Mouse (Mus musculus): ENCODE data around the gene Nop16. TPM values are rescaled to one million over a fixed set of nuclear protein-coding genes. Genes with fewer than 3 reads are reported as not detected.

The Nop16 gene
- polyA plus RNA-seq, 1 experiment from 2014 or later = 106 TPM

DNA sequence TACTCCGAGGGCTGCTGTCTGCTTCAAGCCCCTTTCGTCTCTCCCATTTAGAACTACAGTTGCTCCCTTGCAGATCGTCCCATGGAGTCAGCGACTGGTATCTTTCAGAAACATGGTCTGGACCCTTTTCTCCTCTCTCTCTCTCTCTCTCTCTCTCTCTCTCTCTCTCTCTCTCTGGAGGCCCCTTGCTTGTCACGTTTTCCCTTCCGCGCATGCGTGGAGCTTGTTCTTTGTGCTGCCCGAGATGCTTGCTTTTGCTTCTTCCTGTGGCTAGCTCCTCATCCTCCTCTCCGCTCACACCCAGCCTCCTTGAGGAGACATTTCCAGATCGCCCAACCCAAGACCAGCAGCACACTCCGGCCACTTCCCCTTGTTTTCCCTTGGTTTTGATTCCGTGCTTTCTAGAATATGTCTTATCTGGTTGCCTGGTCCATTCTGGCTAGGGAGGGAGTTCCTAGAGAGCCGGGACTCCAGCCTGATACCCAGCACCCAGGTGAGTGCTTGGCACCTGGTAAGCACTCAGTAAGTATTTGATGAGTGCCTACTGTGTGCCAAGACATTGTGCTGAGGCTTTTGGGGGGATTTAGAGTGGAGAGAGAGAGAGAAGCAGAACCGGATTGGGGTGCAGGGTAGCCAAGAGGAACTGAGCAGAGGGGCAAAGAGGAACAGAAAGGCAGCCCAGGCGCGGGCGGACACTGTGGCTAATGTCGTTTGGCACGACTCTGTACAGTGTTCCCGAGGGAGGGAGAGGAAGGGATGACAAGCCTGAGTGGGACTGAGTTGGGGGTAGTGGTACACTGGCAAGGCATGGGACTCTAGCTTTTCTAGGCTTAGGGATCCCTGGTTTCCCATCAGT, 12.0 kb downstream of the Nop16 start:
- Histone ChIP-seq H3K4me1 (ENCODE audit: insufficient read depth, low read length) (peaks cover 10% of the 10 kb centered on the region), H3K27ac (ENCODE audit: low read length) (no peak overlapping the region), H3K9ac (replicated peaks; ENCODE audit: low read length) (no peak overlapping the region), H3K9me3 (ENCODE audit: low read length) (no peaks in the 10 kb centered on the region), H3K36me3 (ENCODE audit: insufficient read depth, low read length) (peaks cover 34% of the 10 kb centered on the region), H3K4me2 (replicated peaks; ENCODE audit: low read depth, low read length) (no peak overlapping the region), H3K4me3 (ENCODE audit: low read length) (no peak overlapping the region), H3K27me3 (ENCODE audit: insufficient read depth, low read length) (no peaks in the 10 kb centered on the region; the same call in 1 of the 2 replicates)
- ATAC-seq (ENCODE audit: low FRiP score, low TSS enrichment) = no peak
- WGBS = 85% methylated on average over 21 of the region's 21 CpGs

DNA sequence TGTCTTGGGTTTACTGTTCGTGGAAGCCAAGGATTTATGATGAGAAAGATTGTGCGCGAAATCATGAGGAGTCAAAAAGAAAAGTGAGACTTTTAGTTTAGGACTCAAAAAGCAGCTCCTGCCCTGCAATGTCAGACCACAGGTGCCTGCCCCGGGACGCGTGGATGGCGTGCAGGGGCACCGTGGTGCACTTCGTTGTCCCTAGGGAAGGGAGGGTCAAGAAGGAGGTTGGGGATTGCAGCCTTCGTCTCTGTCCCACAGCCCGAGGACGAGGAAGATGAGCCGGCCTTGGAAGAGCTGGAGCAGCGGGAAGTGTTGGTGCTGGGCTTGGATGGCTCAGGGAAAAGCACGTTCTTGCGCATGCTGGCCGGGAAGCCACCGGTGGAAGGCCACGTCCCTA, 14.4 kb downstream of the Nop16 start:
- peaks cover 21% of the 10 kb centered on the region for H3K36me3 ChIP-seq (ENCODE audit: insufficient read depth, low read length)
- no peaks in the 10 kb centered on the region for H3K9me3 ChIP-seq (ENCODE audit: low read length)
- under 1% methylated on average over 19 of the region's 19 CpGs for WGBS
- H3K4me3 ChIP-seq (ENCODE audit: low read length) = peak overlapping the region; percentile 93
- peak overlapping the region; percentile 96 for H3K9ac ChIP-seq (replicated peaks; ENCODE audit: low read length)
- H3K27me3 ChIP-seq (ENCODE audit: insufficient read depth, low read length) = no peaks in the 10 kb centered on the region; the same call in 1 of the 2 replicates
- peak overlapping the region; percentile 95 for H3K4me2 ChIP-seq (replicated peaks; ENCODE audit: low read depth, low read length)
- H3K4me1 ChIP-seq (ENCODE audit: insufficient read depth, low read length) = peaks cover 10% of the 10 kb centered on the region
- H3K27ac ChIP-seq (ENCODE audit: low read length) = peak overlapping the region; percentile 83
- peak; percentile 62 for ATAC-seq (ENCODE audit: low FRiP score, low TSS enrichment)

DNA sequence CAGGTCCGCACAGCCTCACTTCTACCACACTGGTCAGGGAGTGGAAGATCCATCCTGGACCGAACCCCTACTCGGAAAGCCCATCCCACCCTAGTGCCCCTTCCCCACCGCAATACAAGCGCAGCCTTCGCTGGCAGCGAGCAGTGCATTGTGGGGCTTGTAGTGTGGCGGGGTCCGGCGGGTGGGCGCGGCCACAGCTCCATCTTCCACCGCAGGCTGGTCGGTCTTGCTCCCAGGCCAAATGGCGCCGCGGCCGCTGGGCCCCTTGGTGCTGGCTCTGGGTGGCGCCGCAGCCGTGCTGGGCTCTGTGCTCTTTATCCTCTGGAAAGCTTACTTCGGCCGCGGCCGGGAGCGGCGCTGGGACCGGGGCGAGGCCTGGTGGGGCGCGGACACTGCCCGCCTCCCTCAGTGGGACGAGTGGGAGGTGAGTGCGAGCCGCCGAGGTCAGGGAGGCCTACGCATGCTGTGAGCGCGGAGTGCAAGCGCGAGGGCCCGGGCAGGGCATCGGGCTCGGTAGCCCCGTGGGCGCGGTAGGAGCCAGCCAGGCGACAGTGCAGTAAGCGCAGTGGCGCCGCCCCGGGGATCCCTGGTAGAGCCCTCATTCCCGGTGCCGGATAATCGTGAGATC, 14.9 kb downstream of the Nop16 start, which contains the start of gene Arl10:
Arl10 (plus strand) TSS at position 162 of the 628 bp plus-strand sequence.
- Histone ChIP-seq H3K4me1 (ENCODE audit: insufficient read depth, low read length) (peaks cover 10% of the 10 kb centered on the region), H3K9ac (replicated peaks; ENCODE audit: low read length) (peak within 1 kb of the TSS; percentile 96), H3K4me2 (replicated peaks; ENCODE audit: low read depth, low read length) (peak within 1 kb of the TSS; percentile 95), H3K9me3 (ENCODE audit: low read length) (no peaks in the 10 kb centered on the region), H3K27me3 (ENCODE audit: insufficient read depth, low read length) (no peaks in the 10 kb centered on the region; the same call in 1 of the 2 replicates), H3K36me3 (ENCODE audit: insufficient read depth, low read length) (peaks cover 16% of the 10 kb centered on the region), H3K27ac (ENCODE audit: low read length) (peak within 1 kb of the TSS; percentile 83), H3K4me3 (ENCODE audit: low read length) (peak within 1 kb of the TSS; percentile 93)
- WGBS = under 1% methylated on average over 55 of the region's 55 CpGs
- ATAC-seq (ENCODE audit: low FRiP score, low TSS enrichment) = peak; percentile 90

DNA sequence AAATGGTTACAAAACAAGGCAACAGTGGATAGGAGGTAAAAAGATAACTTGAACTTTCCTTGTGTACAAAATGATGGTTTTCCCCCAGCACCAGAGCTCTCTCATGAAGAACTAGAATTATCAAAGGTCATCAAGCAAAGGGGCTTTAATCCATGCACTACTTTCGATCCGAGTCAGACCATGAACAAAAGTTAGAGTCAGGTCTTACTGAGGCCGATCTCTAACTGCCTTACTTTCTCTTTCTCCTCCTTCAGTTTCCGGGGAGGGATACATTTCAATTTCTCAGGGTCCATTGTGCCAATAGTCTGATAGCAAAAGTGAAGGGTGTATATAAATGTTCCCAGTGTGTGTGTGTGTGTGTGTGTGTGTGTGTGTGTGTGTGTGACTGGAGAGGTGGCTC, 17.3 kb downstream of the Nop16 start:
- WGBS = 83% methylated on average over 4 of the region's 4 CpGs

DNA sequence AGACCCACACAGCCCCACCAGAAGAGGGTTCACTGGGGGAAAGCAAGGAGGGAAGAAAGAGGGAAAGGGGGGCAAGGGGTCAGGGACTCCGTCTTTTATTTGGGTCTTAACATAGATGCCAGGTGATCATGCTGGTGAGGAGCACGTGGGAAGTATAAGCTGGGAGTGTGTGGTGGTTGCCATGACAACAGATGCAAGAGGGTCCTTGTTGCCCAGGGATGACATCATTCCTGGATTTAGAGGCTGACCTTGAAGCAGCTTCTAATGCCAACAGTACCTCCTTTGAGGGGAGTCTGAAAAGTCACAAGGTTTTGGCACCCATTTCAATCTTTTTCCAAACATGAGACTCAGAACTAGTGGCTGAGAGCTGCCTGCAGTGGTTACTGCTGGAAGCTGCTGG, 18.3 kb downstream of the Nop16 start:
- no peak for ATAC-seq (ENCODE audit: low FRiP score, low TSS enrichment)
- no peak overlapping the region for H3K4me2 ChIP-seq (replicated peaks; ENCODE audit: low read depth, low read length)
- H3K27me3 ChIP-seq (ENCODE audit: insufficient read depth, low read length) = no peaks in the 10 kb centered on the region; the same call in 1 of the 2 replicates
- WGBS = 60% methylated on average over 2 of the region's 2 CpGs
- H3K9ac ChIP-seq (replicated peaks; ENCODE audit: low read length) = no peak overlapping the region
- no peak overlapping the region for H3K27ac ChIP-seq (ENCODE audit: low read length)
- no peaks in the 10 kb centered on the region; the same call in 1 of the 2 replicates for H3K36me3 ChIP-seq (ENCODE audit: insufficient read depth, low read length)
- no peaks in the 10 kb centered on the region for H3K9me3 ChIP-seq (ENCODE audit: low read length)
- peaks cover 10% of the 10 kb centered on the region for H3K4me1 ChIP-seq (ENCODE audit: insufficient read depth, low read length)
- no peak overlapping the region for H3K4me3 ChIP-seq (ENCODE audit: low read length)

More for the DNA sequence above, 17.3 kb downstream of the Nop16 start:
- Histone ChIP-seq H3K4me3 (ENCODE audit: low read length) (no peak overlapping the region), H3K9ac (replicated peaks; ENCODE audit: low read length) (no peak overlapping the region), H3K36me3 (ENCODE audit: insufficient read depth, low read length) (no peaks in the 10 kb centered on the region; the same call in 1 of the 2 replicates), H3K27me3 (ENCODE audit: insufficient read depth, low read length) (no peaks in the 10 kb centered on the region; the same call in 1 of the 2 replicates), H3K9me3 (ENCODE audit: low read length) (no peaks in the 10 kb centered on the region), H3K4me2 (replicated peaks; ENCODE audit: low read depth, low read length) (no peak overlapping the region), H3K27ac (ENCODE audit: low read length) (no peak overlapping the region), H3K4me1 (ENCODE audit: insufficient read depth, low read length) (peaks cover 10% of the 10 kb centered on the region)
- ATAC-seq (ENCODE audit: low FRiP score, low TSS enrichment) = no peak

DNA sequence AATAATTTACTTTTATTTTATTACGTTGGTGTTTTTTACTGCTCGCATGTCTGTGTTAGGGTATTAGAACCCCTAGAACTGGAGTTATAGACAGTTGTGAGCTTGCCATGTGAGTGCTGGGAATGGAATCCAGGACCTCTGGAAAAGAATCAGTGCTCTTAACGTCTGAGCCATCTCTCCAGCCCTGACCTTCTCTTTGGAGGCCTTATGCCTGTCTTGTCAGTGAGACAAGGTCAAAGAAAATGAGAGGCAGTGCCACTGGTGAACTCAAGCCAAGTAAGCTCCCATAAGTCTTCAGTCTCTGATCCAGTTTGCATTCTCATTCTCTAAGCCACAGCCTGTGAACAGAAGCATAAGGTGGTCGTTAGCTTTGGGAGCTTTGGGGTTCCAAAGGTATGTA, 19.2 kb downstream of the Nop16 start:
- no peak for ATAC-seq (ENCODE audit: low FRiP score, low TSS enrichment)
- Histone ChIP-seq H3K4me1 (ENCODE audit: insufficient read depth, low read length) (peaks cover 5% of the 10 kb centered on the region), H3K4me2 (replicated peaks; ENCODE audit: low read depth, low read length) (no peak overlapping the region), H3K4me3 (ENCODE audit: low read length) (no peak overlapping the region), H3K9me3 (ENCODE audit: low read length) (no peaks in the 10 kb centered on the region), H3K36me3 (ENCODE audit: insufficient read depth, low read length) (no peaks in the 10 kb centered on the region), H3K9ac (replicated peaks; ENCODE audit: low read length) (no peak overlapping the region), H3K27ac (ENCODE audit: low read length) (no peak overlapping the region), H3K27me3 (ENCODE audit: insufficient read depth, low read length) (no peaks in the 10 kb centered on the region; the same call in 1 of the 2 replicates)
- WGBS = 78% methylated on average over 4 of the region's 4 CpGs

DNA sequence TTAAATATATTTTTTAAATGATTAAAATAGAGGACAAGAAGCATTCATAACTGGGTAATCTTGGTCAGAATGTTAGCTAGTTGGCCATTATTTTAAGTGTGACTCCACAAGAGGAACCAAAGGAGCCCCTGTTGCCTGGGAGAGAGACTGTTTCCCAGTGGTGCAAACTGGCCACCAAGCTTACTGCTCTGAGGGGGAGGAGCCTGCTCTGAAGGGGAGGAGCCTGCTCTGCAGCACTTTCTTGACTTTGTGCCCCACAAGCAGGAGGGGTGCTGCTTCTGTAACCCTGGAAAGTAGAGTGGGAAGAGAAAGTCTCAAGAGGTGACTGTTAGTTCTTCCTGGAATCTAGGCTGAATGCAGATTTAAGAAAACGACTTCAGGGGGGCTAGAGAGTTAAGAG, 20.6 kb downstream of the Nop16 start:
- no peaks in the 10 kb centered on the region for H3K36me3 ChIP-seq (ENCODE audit: insufficient read depth, low read length)
- H3K27ac ChIP-seq (ENCODE audit: low read length) = no peak overlapping the region
- WGBS = 55% methylated on average over 1 of the region's 1 CpGs
- H3K4me1 ChIP-seq (ENCODE audit: insufficient read depth, low read length) = peaks cover 6% of the 10 kb centered on the region
- no peak overlapping the region for H3K4me2 ChIP-seq (replicated peaks; ENCODE audit: low read depth, low read length)
- no peak overlapping the region for H3K4me3 ChIP-seq (ENCODE audit: low read length)
- ATAC-seq (ENCODE audit: low FRiP score, low TSS enrichment) = no peak
- no peaks in the 10 kb centered on the region for H3K9me3 ChIP-seq (ENCODE audit: low read length)
- no peak overlapping the region for H3K9ac ChIP-seq (replicated peaks; ENCODE audit: low read length)
- no peaks in the 10 kb centered on the region; the same call in 1 of the 2 replicates for H3K27me3 ChIP-seq (ENCODE audit: insufficient read depth, low read length)

DNA sequence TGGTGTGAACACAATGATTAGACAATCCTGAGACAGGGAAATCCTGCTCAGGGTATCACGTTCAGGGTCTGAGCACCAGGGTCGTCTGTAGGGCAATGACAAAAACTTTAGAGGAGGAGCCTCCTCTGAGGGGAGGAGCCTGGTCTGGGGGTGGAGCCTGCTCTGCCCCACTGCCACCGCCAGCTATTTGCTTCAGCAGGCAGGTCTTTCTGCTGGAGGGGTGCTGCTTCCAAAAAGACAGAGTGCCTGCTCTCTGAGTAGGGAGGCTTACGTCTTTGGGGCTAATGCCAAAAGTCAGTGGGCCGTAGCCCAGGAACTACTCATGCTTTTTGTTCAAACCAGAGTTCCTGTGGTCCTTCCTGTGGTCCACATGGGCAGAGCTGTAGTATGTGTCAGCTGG, 21.5 kb downstream of the Nop16 start:
- Histone ChIP-seq H3K4me1 (ENCODE audit: insufficient read depth, low read length) (peaks cover 9% of the 10 kb centered on the region), H3K27me3 (ENCODE audit: insufficient read depth, low read length) (no peaks in the 10 kb centered on the region; the same call in 1 of the 2 replicates), H3K4me2 (replicated peaks; ENCODE audit: low read depth, low read length) (no peak overlapping the region), H3K9me3 (ENCODE audit: low read length) (no peaks in the 10 kb centered on the region), H3K27ac (ENCODE audit: low read length) (no peak overlapping the region), H3K9ac (replicated peaks; ENCODE audit: low read length) (no peak overlapping the region), H3K36me3 (ENCODE audit: insufficient read depth, low read length) (no peaks in the 10 kb centered on the region), H3K4me3 (ENCODE audit: low read length) (no peak overlapping the region)
- no peak for ATAC-seq (ENCODE audit: low FRiP score, low TSS enrichment)
- 42% methylated on average over 5 of the region's 5 CpGs for WGBS

DNA sequence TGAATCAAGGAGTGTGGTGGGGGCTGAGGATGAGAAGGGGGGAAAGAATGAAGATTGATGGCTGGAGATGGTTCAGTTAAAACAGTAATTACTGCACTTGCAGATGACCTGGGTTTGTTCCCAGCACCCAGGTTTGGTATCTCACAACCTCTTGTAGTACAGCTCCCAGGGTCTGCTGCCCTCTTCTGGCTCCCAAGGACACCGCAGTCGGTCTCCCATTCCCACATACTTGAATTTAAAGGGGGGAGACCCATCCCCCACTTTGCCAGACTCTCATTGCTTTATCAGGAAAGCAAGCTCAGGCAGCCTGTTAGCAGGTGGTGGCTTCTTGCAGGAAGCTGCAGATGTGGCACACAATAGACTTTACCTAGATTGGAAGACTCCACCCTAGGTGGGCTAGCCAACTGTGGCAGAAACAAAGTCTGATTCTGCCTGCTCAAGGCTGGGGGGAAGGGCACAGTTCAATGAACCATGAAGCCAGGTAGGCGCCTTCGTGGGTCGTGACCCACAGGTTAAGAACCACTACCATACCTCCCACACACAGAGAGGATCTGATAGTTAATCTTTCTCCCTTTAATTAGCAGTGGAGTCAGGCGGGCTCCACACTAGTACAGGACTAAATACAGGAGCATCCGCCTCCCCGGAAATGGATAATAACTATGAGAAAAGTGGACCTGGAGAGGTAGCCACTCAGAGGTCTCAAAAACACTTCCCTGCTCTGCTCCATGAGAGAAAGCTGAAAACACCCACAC, 24.1 kb downstream of the Nop16 start:
- Histone ChIP-seq H3K9ac (replicated peaks; ENCODE audit: low read length) (no peak overlapping the region), H3K36me3 (ENCODE audit: insufficient read depth, low read length) (peaks cover 9% of the 10 kb centered on the region), H3K27ac (ENCODE audit: low read length) (peak overlapping the region; percentile 81), H3K9me3 (ENCODE audit: low read length) (no peaks in the 10 kb centered on the region), H3K4me2 (replicated peaks; ENCODE audit: low read depth, low read length) (peak overlapping the region; percentile 53), H3K4me3 (ENCODE audit: low read length) (peak overlapping the region; percentile 95), H3K4me1 (ENCODE audit: insufficient read depth, low read length) (peaks cover 9% of the 10 kb centered on the region), H3K27me3 (ENCODE audit: insufficient read depth, low read length) (no peaks in the 10 kb centered on the region)
- 30% methylated on average over 8 of the region's 8 CpGs for WGBS
- ATAC-seq (ENCODE audit: low FRiP score, low TSS enrichment) = peak; percentile 43

Data from kidney, embryonic 16.5 days (tissue).